Mouse (Mus musculus): ENCODE data around the gene Ralgapa2. TPM values are rescaled to one million over a fixed set of nuclear protein-coding genes. Genes with fewer than 3 reads are reported as not detected.

The Ralgapa2 gene
- polyA plus RNA-seq, 1 experiment from 2014 or later, result 8.6 TPM

- no peak overlapping the region for H3K27ac ChIP-seq
- WGBS, result 87% methylated on average over 9 of the region's 9 CpGs
- H3K36me3 ChIP-seq, result no peaks in the 10 kb centered on the region
- no peaks in the 10 kb centered on the region for H3K27me3 ChIP-seq
- no peak overlapping the region for H3K4me3 ChIP-seq (replicated peaks)
- H3K4me1 ChIP-seq (replicated peaks), result peaks cover 9% of the 10 kb centered on the region
- no peak overlapping the region for H3K4me2 ChIP-seq
- no peak for ATAC-seq (ENCODE audit: insufficient number of reproducible peaks, insufficient read depth, low FRiP score, low TSS enrichment, low read depth)
- no peaks in the 10 kb centered on the region for H3K9me3 ChIP-seq
- H3K9ac ChIP-seq (replicated peaks), result no peak overlapping the region
Measured at GRCm38 (mm10) chr2:146293538-146293937, 218.6 kb downstream of the Ralgapa2 start.

GRCm38 (mm10) chr2:146290871-146291637 is 221.1 kb downstream of the Ralgapa2 start:
- peak; percentile 56; the same call in 1 of the 2 replicates for ATAC-seq (ENCODE audit: insufficient number of reproducible peaks, insufficient read depth, low FRiP score, low TSS enrichment, low read depth)
- H3K27me3 ChIP-seq, result no peaks in the 10 kb centered on the region
- no peak overlapping the region for H3K9ac ChIP-seq (replicated peaks)
- H3K27ac ChIP-seq, result no peak overlapping the region
- no peaks in the 10 kb centered on the region for H3K36me3 ChIP-seq
- H3K4me1 ChIP-seq (replicated peaks), result peaks cover 9% of the 10 kb centered on the region
- H3K4me3 ChIP-seq (replicated peaks), result no peak overlapping the region
- H3K4me2 ChIP-seq, result no peak overlapping the region
- WGBS, result 40% methylated on average over 14 of the region's 14 CpGs
- H3K9me3 ChIP-seq, result no peaks in the 10 kb centered on the region

GRCm38 (mm10) chr2:146290366-146290765 is 221.8 kb downstream of the Ralgapa2 start:
- no peak overlapping the region for H3K27ac ChIP-seq
- H3K9ac ChIP-seq (replicated peaks), result no peak overlapping the region
- H3K9me3 ChIP-seq, result no peaks in the 10 kb centered on the region
- no peak overlapping the region for H3K4me2 ChIP-seq
- no peaks in the 10 kb centered on the region for H3K27me3 ChIP-seq
- WGBS, result 96% methylated on average over 6 of the region's 6 CpGs
- H3K4me1 ChIP-seq (replicated peaks), result peaks cover 14% of the 10 kb centered on the region
- H3K4me3 ChIP-seq (replicated peaks), result no peak overlapping the region
- no peak for ATAC-seq (ENCODE audit: insufficient number of reproducible peaks, insufficient read depth, low FRiP score, low TSS enrichment, low read depth)
- H3K36me3 ChIP-seq, result no peaks in the 10 kb centered on the region

- H3K4me1 ChIP-seq (replicated peaks), result peaks cover 14% of the 10 kb centered on the region
- no peak overlapping the region for H3K4me3 ChIP-seq (replicated peaks)
- 83% methylated on average over 4 of the region's 4 CpGs for WGBS
- ATAC-seq (ENCODE audit: insufficient number of reproducible peaks, insufficient read depth, low FRiP score, low TSS enrichment, low read depth), result no peak
- H3K4me2 ChIP-seq, result no peak overlapping the region
- H3K27me3 ChIP-seq, result no peaks in the 10 kb centered on the region
- no peak overlapping the region for H3K27ac ChIP-seq
- H3K36me3 ChIP-seq, result no peaks in the 10 kb centered on the region
- H3K9ac ChIP-seq (replicated peaks), result no peak overlapping the region
- no peaks in the 10 kb centered on the region for H3K9me3 ChIP-seq
Measured at GRCm38 (mm10) chr2:146289394-146289793, 222.8 kb downstream of the Ralgapa2 start.

- no peak for ATAC-seq (ENCODE audit: insufficient number of reproducible peaks, insufficient read depth, low FRiP score, low TSS enrichment, low read depth)
- Histone ChIP-seq H3K9me3 (no peaks in the 10 kb centered on the region), H3K4me3 (replicated peaks) (no peak overlapping the region), H3K27ac (no peak overlapping the region), H3K9ac (replicated peaks) (no peak overlapping the region), H3K4me2 (no peak overlapping the region), H3K4me1 (replicated peaks) (peaks cover 14% of the 10 kb centered on the region), H3K27me3 (no peaks in the 10 kb centered on the region), H3K36me3 (no peaks in the 10 kb centered on the region)
- WGBS, result 79% methylated on average over 1 of the region's 1 CpGs
Measured at GRCm38 (mm10) chr2:146288326-146288725, 223.8 kb downstream of the Ralgapa2 start.

- 71% methylated on average over 6 of the region's 6 CpGs for WGBS
- no peak overlapping the region for H3K27ac ChIP-seq
- H3K4me2 ChIP-seq, result no peak overlapping the region
- peaks cover 14% of the 10 kb centered on the region for H3K4me1 ChIP-seq (replicated peaks)
- H3K27me3 ChIP-seq, result no peaks in the 10 kb centered on the region
- H3K36me3 ChIP-seq, result no peaks in the 10 kb centered on the region
- H3K4me3 ChIP-seq (replicated peaks), result no peak overlapping the region
- no peaks in the 10 kb centered on the region for H3K9me3 ChIP-seq
- no peak for ATAC-seq (ENCODE audit: insufficient number of reproducible peaks, insufficient read depth, low FRiP score, low TSS enrichment, low read depth)
- no peak overlapping the region for H3K9ac ChIP-seq (replicated peaks)
Measured at GRCm38 (mm10) chr2:146287531-146287930, 224.6 kb downstream of the Ralgapa2 start.

- Histone ChIP-seq H3K27me3 (no peaks in the 10 kb centered on the region), H3K27ac (no peak overlapping the region), H3K36me3 (no peaks in the 10 kb centered on the region), H3K4me2 (no peak overlapping the region), H3K4me1 (replicated peaks) (peaks cover 16% of the 10 kb centered on the region; the same call in 1 of the 2 replicates), H3K9ac (replicated peaks) (no peak overlapping the region), H3K4me3 (replicated peaks) (no peak overlapping the region), H3K9me3 (no peaks in the 10 kb centered on the region)
- ATAC-seq (ENCODE audit: insufficient number of reproducible peaks, insufficient read depth, low FRiP score, low TSS enrichment, low read depth), result no peak
- WGBS, result 85% methylated on average over 6 of the region's 6 CpGs
Measured at GRCm38 (mm10) chr2:146281346-146281745, 230.8 kb downstream of the Ralgapa2 start.

- H3K27ac ChIP-seq, result no peak overlapping the region
- no peak overlapping the region for H3K9ac ChIP-seq (replicated peaks)
- no peaks in the 10 kb centered on the region for H3K27me3 ChIP-seq
- ATAC-seq (ENCODE audit: insufficient number of reproducible peaks, insufficient read depth, low FRiP score, low TSS enrichment, low read depth), result no peak
- H3K9me3 ChIP-seq, result no peaks in the 10 kb centered on the region
- H3K4me2 ChIP-seq, result no peak overlapping the region
- WGBS, result 50% methylated on average over 1 of the region's 1 CpGs
- H3K4me3 ChIP-seq (replicated peaks), result no peak overlapping the region
- no peaks in the 10 kb centered on the region for H3K36me3 ChIP-seq
- peaks cover 15% of the 10 kb centered on the region; the same call in 1 of the 2 replicates for H3K4me1 ChIP-seq (replicated peaks)
Measured at GRCm38 (mm10) chr2:146280921-146281274, 231.2 kb downstream of the Ralgapa2 start.

- H3K9ac ChIP-seq (replicated peaks), result no peak overlapping the region
- H3K9me3 ChIP-seq, result no peaks in the 10 kb centered on the region
- no peak overlapping the region for H3K4me2 ChIP-seq
- peaks cover 11% of the 10 kb centered on the region; the same call in 1 of the 2 replicates for H3K4me1 ChIP-seq (replicated peaks)
- H3K36me3 ChIP-seq, result no peaks in the 10 kb centered on the region
- no peak overlapping the region for H3K4me3 ChIP-seq (replicated peaks)
- WGBS, result 52% methylated on average over 6 of the region's 6 CpGs
- no peak overlapping the region for H3K27ac ChIP-seq
- no peak for ATAC-seq (ENCODE audit: insufficient number of reproducible peaks, insufficient read depth, low FRiP score, low TSS enrichment, low read depth)
- no peaks in the 10 kb centered on the region for H3K27me3 ChIP-seq
Measured at GRCm38 (mm10) chr2:146280221-146280920, 231.8 kb downstream of the Ralgapa2 start.

GRCm38 (mm10) chr2:146279430-146280220 is 232.5 kb downstream of the Ralgapa2 start:
- Histone ChIP-seq H3K9me3 (no peaks in the 10 kb centered on the region), H3K9ac (replicated peaks) (no peak overlapping the region), H3K27me3 (no peaks in the 10 kb centered on the region), H3K27ac (no peak overlapping the region), H3K4me3 (replicated peaks) (no peak overlapping the region), H3K36me3 (no peaks in the 10 kb centered on the region), H3K4me1 (replicated peaks) (peaks cover 11% of the 10 kb centered on the region; the same call in 1 of the 2 replicates), H3K4me2 (peak overlapping the region; percentile 5; the same call in 1 of the 2 replicates)
- 0 out of 2 replicates have a peak, but pooled peaks have one; percentile 37 for ATAC-seq (ENCODE audit: insufficient number of reproducible peaks, insufficient read depth, low FRiP score, low TSS enrichment, low read depth)
- 52% methylated on average over 24 of the region's 24 CpGs for WGBS

- WGBS, result 45% methylated on average over 5 of the region's 5 CpGs
- Histone ChIP-seq H3K27me3 (no peaks in the 10 kb centered on the region), H3K36me3 (no peaks in the 10 kb centered on the region), H3K27ac (no peak overlapping the region; the same call in 1 of the 2 replicates), H3K4me2 (no peak overlapping the region), H3K4me3 (replicated peaks) (no peak overlapping the region), H3K4me1 (replicated peaks) (peaks cover 11% of the 10 kb centered on the region; the same call in 1 of the 2 replicates), H3K9me3 (no peaks in the 10 kb centered on the region), H3K9ac (replicated peaks) (no peak overlapping the region)
- ATAC-seq (ENCODE audit: insufficient number of reproducible peaks, insufficient read depth, low FRiP score, low TSS enrichment, low read depth), result no peak
Measured at GRCm38 (mm10) chr2:146278381-146278780, 233.8 kb downstream of the Ralgapa2 start.

Data from limb, embryonic 12.5 days (tissue).